Mouse (Mus musculus) spleen, adult 2 months (tissue): ENCODE measurements around the gene Naa25.

ENCODE experiments used
- CTCF ChIP-seq: fragments of 200-500 bp; IDR thresholded peaks from 2 replicates; pipeline ENCODE4 v1.5.1; 2011; ENCODE audit warnings: mild to moderate bottlenecking, inconsistent platforms; ENCODE audit not compliant: insufficient read depth, insufficient read length, insufficient replicate concordance; ENCODE audit errors: extremely low read depth
- POLR2A ChIP-seq: fragments of 200-500 bp; IDR thresholded peaks from 2 replicates; pipeline ENCODE4 v1.6.1; 2011; ENCODE audit warnings: low read depth, low read length, inconsistent platforms

DNA sequence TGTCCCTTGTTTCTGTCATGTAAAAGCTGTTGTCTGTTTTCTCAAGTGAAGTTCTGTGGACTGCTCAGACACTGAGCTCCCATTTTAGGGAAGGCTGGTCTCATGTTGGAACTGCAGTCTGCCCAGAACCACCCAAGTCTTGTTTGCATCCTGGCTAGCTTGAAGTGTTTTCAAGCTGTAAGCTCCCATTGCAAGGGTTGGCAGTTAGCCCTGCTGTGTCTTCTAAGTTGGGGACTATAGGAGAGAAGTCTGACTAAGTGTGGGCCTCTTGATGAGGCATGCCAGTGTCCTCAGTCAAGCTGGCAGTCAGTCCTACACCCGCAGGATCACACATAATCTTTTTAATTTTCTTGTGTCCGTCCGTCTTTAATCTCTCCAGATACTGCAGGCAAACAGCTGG is 31.2 kb downstream of the Naa25 start:
- TF ChIP-seq CTCF (no peak), POLR2A (no peak)
